Mouse (Mus musculus) midbrain, embryonic 12.5 days (tissue): ENCODE results near the gene Galntl6. TPM values are rescaled to one million over a fixed set of nuclear protein-coding genes. Genes with fewer than 3 reads are reported as not detected.

ENCODE experiments used
- ATAC-seq: fragments of 200-750 bp; cut with Nextera tagmentation; 2 replicates; pipeline ENCODE4 v1.8.0; 2017; ENCODE audit warnings: low read depth, moderate TSS enrichment, moderate library complexity; ENCODE audit not compliant: low FRiP score
- H3K27ac ChIP-seq: fragments of 300-500 bp; sonication (generic); replicated peaks from 2 replicates; pipeline ENCODE4 v1.5.1; 2016; ENCODE audit warnings: mild to moderate bottlenecking
- H3K27me3 ChIP-seq: fragments of 300-500 bp; sonication (generic); 2 replicates; pipeline ENCODE4 v1.6.1; 2016; ENCODE audit warnings: mild to moderate bottlenecking
- H3K36me3 ChIP-seq: fragments of 300-500 bp; sonication (generic); 2 replicates; pipeline ENCODE4 v1.6.1; 2016
- H3K4me1 ChIP-seq: fragments of 300-500 bp; sonication (generic); 2 replicates; pipeline ENCODE4 v1.6.1; 2016
- H3K4me2 ChIP-seq: fragments of 300-500 bp; sonication (generic); replicated peaks from 2 replicates; pipeline ENCODE4 v1.6.1; 2016; ENCODE audit warnings: mild to moderate bottlenecking, moderate library complexity
- H3K4me3 ChIP-seq: fragments of 300-500 bp; sonication (generic); 2 replicates; pipeline ENCODE4 v1.5.1; 2016; ENCODE audit warnings: mild to moderate bottlenecking
- H3K9ac ChIP-seq: fragments of 300-500 bp; sonication (generic); replicated peaks from 2 replicates; pipeline ENCODE4 v1.6.1; 2016; ENCODE audit warnings: mild to moderate bottlenecking, moderate library complexity
- H3K9me3 ChIP-seq: fragments of 300-500 bp; sonication (generic); 2 replicates; pipeline ENCODE4 v1.6.1; 2016; ENCODE audit warnings: mild to moderate bottlenecking
- WGBS: fragments of 180-500 bp; shearing (Covaris S2); methylation state at CpG from one replicate; pipeline ENCODE4 v1.1.7; 2016; 5-methylcytosine and 5-hydroxymethylcytosine counted together
- polyA plus RNA-seq: library from polyadenylated mRNA; unstranded; fragments of >200 nt; fragmentation: Nextera tagmentation; extraction: Ambion mirVana; gene quantifications from 2 replicates; pipeline ENCODE4 v1.2.1, GENCODE M21; 2016

Gene Galntl6
- polyA plus RNA-seq, 1 experiment from 2014 or later, result 2.7 TPM

GRCm38 (mm10) chr8:57890159-57890558, 1022.3 kb downstream of the Galntl6 start:
- H3K27me3 ChIP-seq, result no peaks in the 10 kb centered on the region; the same call in 1 of the 2 replicates
- H3K4me3 ChIP-seq, result no peak overlapping the region
- H3K27ac ChIP-seq, result no peak overlapping the region
- H3K4me2 ChIP-seq, result no peak overlapping the region
- H3K9ac ChIP-seq, result no peak overlapping the region
- H3K36me3 ChIP-seq, result no peaks in the 10 kb centered on the region
- 80% methylated on average over 4 of the region's 4 CpGs for WGBS
- no peak for ATAC-seq
- no peaks in the 10 kb centered on the region for H3K4me1 ChIP-seq
- H3K9me3 ChIP-seq, result no peaks in the 10 kb centered on the region

GRCm38 (mm10) chr8:57888831-57889230, 1023.6 kb downstream of the Galntl6 start:
- no peaks in the 10 kb centered on the region for H3K36me3 ChIP-seq
- no peak overlapping the region for H3K4me2 ChIP-seq
- no peak overlapping the region for H3K4me3 ChIP-seq
- ATAC-seq, result no peak
- H3K27ac ChIP-seq, result no peak overlapping the region
- H3K4me1 ChIP-seq, result no peaks in the 10 kb centered on the region
- H3K27me3 ChIP-seq, result no peaks in the 10 kb centered on the region; the same call in 1 of the 2 replicates
- H3K9ac ChIP-seq, result no peak overlapping the region
- H3K9me3 ChIP-seq, result no peaks in the 10 kb centered on the region

GRCm38 (mm10) chr8:57879452-57879851, 1033.0 kb downstream of the Galntl6 start:
- Histone ChIP-seq H3K4me2 (no peak overlapping the region), H3K9ac (no peak overlapping the region), H3K36me3 (no peaks in the 10 kb centered on the region), H3K27ac (no peak overlapping the region), H3K4me3 (no peak overlapping the region), H3K27me3 (no peaks in the 10 kb centered on the region), H3K4me1 (no peaks in the 10 kb centered on the region), H3K9me3 (no peaks in the 10 kb centered on the region)
- peak; percentile 63; the same call in 1 of the 2 replicates for ATAC-seq
- WGBS, result 61% methylated on average over 11 of the region's 11 CpGs

GRCm38 (mm10) chr8:57849074-57849473, 1063.4 kb downstream of the Galntl6 start:
- H3K9me3 ChIP-seq, result no peaks in the 10 kb centered on the region
- H3K9ac ChIP-seq, result no peak overlapping the region
- H3K27me3 ChIP-seq, result no peaks in the 10 kb centered on the region
- no peaks in the 10 kb centered on the region for H3K36me3 ChIP-seq
- H3K4me3 ChIP-seq, result no peak overlapping the region
- H3K4me2 ChIP-seq, result no peak overlapping the region
- ATAC-seq, result no peak
- no peak overlapping the region for H3K27ac ChIP-seq
- peaks cover 4% of the 10 kb centered on the region; the same call in 1 of the 2 replicates for H3K4me1 ChIP-seq

GRCm38 (mm10) chr8:57843461-57843860, 1069.0 kb downstream of the Galntl6 start:
- no peaks in the 10 kb centered on the region for H3K9me3 ChIP-seq
- H3K4me2 ChIP-seq, result no peak overlapping the region
- no peaks in the 10 kb centered on the region for H3K36me3 ChIP-seq
- H3K4me1 ChIP-seq, result peaks cover 4% of the 10 kb centered on the region; the same call in 1 of the 2 replicates
- 63% methylated on average over 5 of the region's 5 CpGs for WGBS
- no peak for ATAC-seq
- H3K27me3 ChIP-seq, result no peaks in the 10 kb centered on the region
- no peak overlapping the region for H3K9ac ChIP-seq
- H3K27ac ChIP-seq, result no peak overlapping the region
- no peak overlapping the region for H3K4me3 ChIP-seq

- 70% methylated on average over 13 of the region's 13 CpGs for WGBS
These were observed 1069.7 kb downstream of the Galntl6 start for GRCm38 (mm10) chr8:57842462-57843391.

GRCm38 (mm10) chr8:57841446-57841845, 1071.0 kb downstream of the Galntl6 start:
- Histone ChIP-seq H3K4me1 (peaks cover 14% of the 10 kb centered on the region), H3K9ac (no peak overlapping the region), H3K9me3 (no peaks in the 10 kb centered on the region), H3K27ac (no peak overlapping the region), H3K4me2 (no peak overlapping the region), H3K36me3 (no peaks in the 10 kb centered on the region), H3K4me3 (no peak overlapping the region), H3K27me3 (no peaks in the 10 kb centered on the region)
- WGBS, result 88% methylated on average over 4 of the region's 4 CpGs
- ATAC-seq, result no peak

More at GRCm38 (mm10) chr8:57842462-57843391, 1069.7 kb downstream of the Galntl6 start:
- Histone ChIP-seq H3K27ac (no peak overlapping the region), H3K9me3 (no peaks in the 10 kb centered on the region), H3K36me3 (no peaks in the 10 kb centered on the region), H3K9ac (no peak overlapping the region), H3K4me1 (peaks cover 4% of the 10 kb centered on the region; the same call in 1 of the 2 replicates), H3K4me2 (no peak overlapping the region), H3K27me3 (no peaks in the 10 kb centered on the region), H3K4me3 (no peak overlapping the region)
- ATAC-seq, result no peak

GRCm38 (mm10) chr8:57837384-57837783, 1075.1 kb downstream of the Galntl6 start:
- 41% methylated on average over 8 of the region's 8 CpGs for WGBS
- H3K36me3 ChIP-seq, result no peaks in the 10 kb centered on the region
- peak; percentile 35; the same call in 1 of the 2 replicates for ATAC-seq

GRCm38 (mm10) chr8:57836981-57837380, 1075.5 kb downstream of the Galntl6 start:
- Histone ChIP-seq H3K9me3 (no peaks in the 10 kb centered on the region), H3K9ac (no peak overlapping the region), H3K27me3 (no peaks in the 10 kb centered on the region), H3K4me3 (0 out of 2 replicates have a peak overlapping the region, but pooled peaks have one; percentile 3), H3K27ac (no peak overlapping the region), H3K4me2 (peak overlapping the region; percentile 18; the same call in 1 of the 2 replicates), H3K36me3 (no peaks in the 10 kb centered on the region), H3K4me1 (peaks cover 17% of the 10 kb centered on the region)
- peak; percentile 70 for ATAC-seq
- WGBS, result 43% methylated on average over 11 of the region's 11 CpGs

More at GRCm38 (mm10) chr8:57837384-57837783, 1075.1 kb downstream of the Galntl6 start:
- Histone ChIP-seq H3K27ac (no peak overlapping the region), H3K9ac (no peak overlapping the region), H3K27me3 (no peaks in the 10 kb centered on the region), H3K4me2 (peak overlapping the region; percentile 18; the same call in 1 of the 2 replicates), H3K9me3 (no peaks in the 10 kb centered on the region), H3K4me3 (0 out of 2 replicates have a peak overlapping the region, but pooled peaks have one; percentile 3), H3K4me1 (peaks cover 17% of the 10 kb centered on the region)

GRCm38 (mm10) chr8:57836201-57836883, 1076.1 kb downstream of the Galntl6 start:
- ATAC-seq, result peak; percentile 62
- H3K36me3 ChIP-seq, result no peaks in the 10 kb centered on the region
- no peak overlapping the region for H3K4me3 ChIP-seq
- H3K9me3 ChIP-seq, result no peaks in the 10 kb centered on the region
- no peak overlapping the region for H3K9ac ChIP-seq
- peaks cover 17% of the 10 kb centered on the region for H3K4me1 ChIP-seq
- 38% methylated on average over 15 of the region's 15 CpGs for WGBS
- 0 out of 2 replicates have a peak overlapping the region, but pooled peaks have one; percentile 2 for H3K4me2 ChIP-seq
- no peaks in the 10 kb centered on the region for H3K27me3 ChIP-seq
- H3K27ac ChIP-seq, result no peak overlapping the region

GRCm38 (mm10) chr8:57823151-57823550, 1089.3 kb downstream of the Galntl6 start:
- 79% methylated on average over 7 of the region's 7 CpGs for WGBS

GRCm38 (mm10) chr8:57816034-57816433, 1096.4 kb downstream of the Galntl6 start:
- no peak for ATAC-seq
- no peaks in the 10 kb centered on the region for H3K27me3 ChIP-seq
- 60% methylated on average over 7 of the region's 7 CpGs for WGBS
- no peaks in the 10 kb centered on the region for H3K4me1 ChIP-seq
- H3K4me3 ChIP-seq, result no peak overlapping the region
- no peaks in the 10 kb centered on the region for H3K9me3 ChIP-seq
- no peak overlapping the region for H3K27ac ChIP-seq
- no peak overlapping the region for H3K4me2 ChIP-seq
- no peaks in the 10 kb centered on the region for H3K36me3 ChIP-seq
- no peak overlapping the region for H3K9ac ChIP-seq

More at GRCm38 (mm10) chr8:57823151-57823550, 1089.3 kb downstream of the Galntl6 start:
- Histone ChIP-seq H3K4me1 (no peaks in the 10 kb centered on the region), H3K9ac (no peak overlapping the region), H3K27me3 (no peaks in the 10 kb centered on the region), H3K36me3 (no peaks in the 10 kb centered on the region), H3K4me2 (no peak overlapping the region), H3K27ac (no peak overlapping the region), H3K4me3 (no peak overlapping the region), H3K9me3 (no peaks in the 10 kb centered on the region)
- ATAC-seq, result no peak
